In the genomic region with DNA sequence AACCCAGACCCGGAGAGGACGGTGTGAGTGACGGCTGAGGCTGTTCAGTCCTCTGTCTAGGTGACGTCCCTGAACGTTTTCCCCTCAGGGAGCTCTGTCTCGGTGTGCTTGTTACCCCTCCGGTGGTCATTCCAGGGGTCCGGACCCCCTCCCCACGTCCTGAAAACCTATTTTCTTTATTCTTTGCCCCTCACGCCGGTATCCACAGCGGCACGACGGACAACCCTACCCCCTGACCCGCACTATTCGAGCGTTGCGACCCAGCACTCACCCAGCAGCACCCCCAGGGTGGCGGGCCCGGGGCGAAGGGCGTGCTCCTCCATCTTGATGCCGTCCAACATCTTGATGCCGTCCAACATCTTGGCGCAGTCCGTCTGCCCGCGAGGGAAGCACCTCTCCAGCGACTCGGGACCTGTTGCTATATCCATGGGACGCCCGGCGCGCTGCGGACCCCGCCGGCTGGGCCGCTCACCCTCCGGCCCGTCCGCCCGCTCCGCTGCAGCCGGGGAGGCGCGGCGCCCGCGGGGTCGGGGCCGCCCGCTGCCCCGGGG, we compare ENCODE assay signal across 10 mouse cellular contexts. TPM values are rescaled to one million over a fixed set of nuclear protein-coding genes. Genes with fewer than 3 reads are reported as not detected.
DNase-seq lines count a peak whose midpoint lies in the region; ATAC-seq and TF ChIP-seq lines count a peak whose summit lies in the region.
"Had no signal": no experiment of that assay in that cellular context is flagged by ENCODE, and none has a peak within 500 bp of the region (broad histone marks: within the 10 kb centered on the region; RNA-seq: fewer than 3 reads in every experiment).

A gene (minus strand): TSS at position 341 of the 551 bp plus-strand sequence.

- no peak for DNase-seq in heart, adult 2 months
- DNase-seq in heart, postnatal 25 days (ENCODE audit: low spot score), result no peak
- peak; percentile 25 for DNase-seq in thymus, postnatal 4 days
- no peak for DNase-seq in thymus, adult 18-20 months
- no peak for DNase-seq in stomach, postnatal 0 days (ENCODE audit: low spot score)
- no peak for DNase-seq in ovary, postnatal 10 days (ENCODE audit: low spot score)
- no peak for DNase-seq in cerebellum, postnatal 25 days
- DNase-seq: B cell, adult 2 months had no signal

- TF ChIP-seq EP300 in heart, adult 2 months (IDR thresholded peaks at IDR 0.05; ENCODE audit: insufficient read depth, low read depth, low read length), result no peak
- no peak for TF ChIP-seq EP300 in stomach, postnatal 0 days (optimal IDR thresholded peaks at IDR 0.05)

- no peak within 1 kb of the TSS for H3K9ac ChIP-seq in heart, adult 2 months (ENCODE audit: low read depth, low read length)
- peak within 1 kb of the TSS; percentile 64 for H3K9ac ChIP-seq in limb, embryonic 15.5 days
- H3K9ac ChIP-seq in stomach, postnatal 0 days (ENCODE audit: low read length), result no peak within 1 kb of the TSS

- peak within 1 kb of the TSS; percentile 72 for H3K4me2 ChIP-seq in limb, embryonic 15.5 days
- peak within 1 kb of the TSS; percentile 56 for H3K4me2 ChIP-seq in stomach, postnatal 0 days (replicated peaks; ENCODE audit: low read depth)

- no peak for ATAC-seq in limb, embryonic 15.5 days (ENCODE audit: insufficient number of reproducible peaks, low FRiP score, low TSS enrichment, low read depth)
- no peak for ATAC-seq in stomach, postnatal 0 days (ENCODE audit: low FRiP score, low TSS enrichment)

- WGBS in heart, adult 2 months, result 5% methylated on average over 52 of the region's 53 CpGs
- WGBS in limb, embryonic 15.5 days, result 3% methylated on average over 53 of the region's 53 CpGs
- 2% methylated on average over 35 of the region's 53 CpGs for WGBS in stomach, postnatal 0 days

- peak within 1 kb of the TSS; percentile 40 for H3K4me3 ChIP-seq in heart, adult 2 months
- peak within 1 kb of the TSS; percentile 55 for H3K4me3 ChIP-seq in limb, embryonic 15.5 days
- H3K4me3 ChIP-seq in stomach, postnatal 0 days (ENCODE audit: low read depth, low read length), result peak within 1 kb of the TSS; percentile 33
- H3K4me3 ChIP-seq: myocyte had no signal

- intact Hi-C loops in heart, adult 2 months (cut with DNase I), result no loop called here
- intact Hi-C loops in heart, postnatal 25 days (cut with DNase I), result loop anchor here (5.0 kb wide), 1 partner anchor 73 kb away; no protein-coding TSS in a partner anchor

- no peak for TF ChIP-seq POLR2A in heart, adult 2 months (IDR thresholded peaks at IDR 0.05; ENCODE audit: insufficient read depth, low read depth, low read length)

- H3K79me2 ChIP-seq in heart, adult 2 months (replicated peaks; ENCODE audit: control insufficient read depth, insufficient read depth, low read length), result no peaks in the 10 kb centered on the region

- no peaks in the 10 kb centered on the region for H3K36me3 ChIP-seq in heart, adult 2 months (ENCODE audit: control insufficient read depth, insufficient read depth, low read length)
- no peaks in the 10 kb centered on the region for H3K36me3 ChIP-seq in limb, embryonic 15.5 days
- H3K36me3 ChIP-seq in stomach, postnatal 0 days (ENCODE audit: control insufficient read depth, insufficient read depth, low read length), result no peaks in the 10 kb centered on the region

- peaks cover 62% of the 10 kb centered on the region for H3K27me3 ChIP-seq in heart, adult 2 months (ENCODE audit: control insufficient read depth, insufficient read depth, low read length)
- H3K27me3 ChIP-seq in limb, embryonic 15.5 days, result peaks cover 92% of the 10 kb centered on the region
- peaks cover 67% of the 10 kb centered on the region for H3K27me3 ChIP-seq in stomach, postnatal 0 days (ENCODE audit: control insufficient read depth, insufficient read depth, low read length)

- no peak for TF ChIP-seq CTCF in heart, adult 2 months (IDR thresholded peaks at IDR 0.05)
- TF ChIP-seq CTCF in stomach, postnatal 0 days (IDR thresholded peaks at IDR 0.05; ENCODE audit: low read depth), result no peak

- no peak within 1 kb of the TSS for H3K27ac ChIP-seq in heart, adult 2 months
- peak within 1 kb of the TSS; percentile 82 for H3K27ac ChIP-seq in limb, embryonic 15.5 days
- H3K27ac ChIP-seq in stomach, postnatal 0 days (replicated peaks), result no peak within 1 kb of the TSS

- no peaks in the 10 kb centered on the region for H3K4me1 ChIP-seq in heart, adult 2 months (ENCODE audit: control insufficient read depth, insufficient read depth, low read length)
- H3K4me1 ChIP-seq in limb, embryonic 15.5 days, result peaks cover 60% of the 10 kb centered on the region
- H3K4me1 ChIP-seq in stomach, postnatal 0 days (replicated peaks; ENCODE audit: control insufficient read depth, insufficient read depth), result no peaks in the 10 kb centered on the region

- no peaks in the 10 kb centered on the region for H3K9me3 ChIP-seq in limb, embryonic 15.5 days
- no peaks in the 10 kb centered on the region for H3K9me3 ChIP-seq in stomach, postnatal 0 days (ENCODE audit: control insufficient read depth, low read length)

RNA-seq across cellular contexts. Expression of the gene that starts here (rescaled TPM):
- under 1 TPM in 1 of 2 experiments, not detected in 1; 0.18 TPM for total RNA-seq in heart, adult 2 months (2021)
- polyA plus RNA-seq in heart, adult 2 months (2012; rRNA removed), result 0.06 and 0.08 TPM in 2 replicates
- total RNA-seq in heart, postnatal 25 days (2021), result under 1 TPM; 0.17 to 0.21 TPM
- 2.9 and 4.1 TPM in 2 replicates for polyA plus RNA-seq in limb, embryonic 15.5 days (2015; fragmentation: Nextera tagmentation; extraction: Ambion mirVana)
- 0.07 TPM in 1 of 2 replicates, not detected in the other for polyA plus RNA-seq in stomach, postnatal 0 days (2015; fragmentation: Nextera tagmentation; extraction: Ambion mirVana)
- polyA plus RNA-seq: myocyte had no signal
